Mouse (Mus musculus) E14TG2a.4 (cell line): ENCODE results near the gene Rundc3a.

Experiments
- CTCF ChIP-seq: conservative IDR thresholded peaks from 2 replicates; pipeline ENCODE4 v1.5.1; 2014; ENCODE audit warnings: low read length
- NANOG ChIP-seq: IDR thresholded peaks from 2 replicates; pipeline ENCODE4 v1.6.1; 2014; ENCODE audit warnings: borderline replicate concordance, low read length, mixed read lengths

- TF ChIP-seq CTCF = no peak
- no peak for TF ChIP-seq NANOG
Measured at GRCm38 (mm10) chr11:102393238-102393634, at the start of gene Rundc3a.
